Mouse (Mus musculus) lung, postnatal 36 days (tissue): ENCODE results near the gene Olfr1480.

Source experiments
- DNase-seq: peaks from one replicate; pipeline ENCODE4 v3.0.0; 2022; ENCODE audit warnings: mixed read lengths

The Olfr1480 gene

GRCm38 (mm10) chr19:13527613-13528012, at the start of gene Olfr1480:
TSS of gene Olfr1480 (plus strand) at chr19:13527913.
- DNase-seq = no peak

- DNase-seq = no peak
Measured at GRCm38 (mm10) chr19:13480096-13480495, 47.6 kb upstream of the Olfr1480 start, which contains the start of gene Olfr1475. TSS of gene Olfr1475 (minus strand) at chr19:13480196.

GRCm38 (mm10) chr19:13500246-13500645, 27.5 kb upstream of the Olfr1480 start, which contains the start of gene Olfr1477:
TSS of gene Olfr1477 (plus strand) at chr19:13500546.
- no peak for DNase-seq
